9 mouse cellular contexts compared by ENCODE assay signal in genomic region chr3:87935776-87936175, GRCm38 (mm10). TPM values are rescaled to one million over a fixed set of nuclear protein-coding genes. Genes with fewer than 3 reads are reported as not detected.
DNase-seq lines count a peak whose midpoint lies in the region; ATAC-seq and TF ChIP-seq lines count a peak whose summit lies in the region.
"Had no signal": no experiment of that assay in that cellular context is flagged by ENCODE, and none has a peak within 500 bp of the region (broad histone marks: within the 10 kb centered on the region; RNA-seq: fewer than 3 reads in every experiment).

No protein-coding gene starts in this region.

- 0 out of 2 replicates have a peak overlapping the region, but pooled peaks have one; percentile 10 for H3K9ac ChIP-seq in kidney, embryonic 16.5 days (replicated peaks; ENCODE audit: low read length)
- no peak overlapping the region for H3K9ac ChIP-seq in liver, embryonic 13.5 days
- H3K9ac ChIP-seq in neural tube, embryonic 13.5 days: peak overlapping the region; percentile 45; the same call in 1 of the 2 replicates
- no peak overlapping the region for H3K9ac ChIP-seq in stomach, postnatal 0 days (ENCODE audit: low read length)

- ATAC-seq in kidney, embryonic 16.5 days (ENCODE audit: low FRiP score, low TSS enrichment): peak; percentile 40
- ATAC-seq in liver, embryonic 13.5 days (ENCODE audit: low read depth): no peak
- peak; percentile 42; the same call in 1 of the 2 replicates for ATAC-seq in neural tube, embryonic 13.5 days (ENCODE audit: low read depth)
- ATAC-seq in stomach, postnatal 0 days (ENCODE audit: low FRiP score, low TSS enrichment): peak; percentile 24; the same call in 1 of the 2 replicates

- peak overlapping the region; percentile 31; the same call in 1 of the 2 replicates for H3K27ac ChIP-seq in embryonic facial prominence, embryonic 10.5 days (replicated peaks)
- no peak overlapping the region for H3K27ac ChIP-seq in heart, embryonic 10.5 days
- H3K27ac ChIP-seq in kidney, embryonic 16.5 days (ENCODE audit: low read length): no peak overlapping the region
- H3K27ac ChIP-seq in liver, embryonic 13.5 days: no peak overlapping the region
- no peak overlapping the region for H3K27ac ChIP-seq in neural tube, embryonic 13.5 days (replicated peaks)
- no peak overlapping the region for H3K27ac ChIP-seq in stomach, postnatal 0 days (replicated peaks)

- H3K4me3 ChIP-seq in embryonic facial prominence, embryonic 10.5 days: no peak overlapping the region
- H3K4me3 ChIP-seq in heart, embryonic 10.5 days: no peak overlapping the region
- H3K4me3 ChIP-seq in kidney, embryonic 16.5 days (ENCODE audit: low read length): no peak overlapping the region
- H3K4me3 ChIP-seq in liver, embryonic 13.5 days (replicated peaks): no peak overlapping the region
- H3K4me3 ChIP-seq in neural tube, embryonic 13.5 days: no peak overlapping the region
- H3K4me3 ChIP-seq in stomach, postnatal 0 days (ENCODE audit: low read depth, low read length): no peak overlapping the region
- H3K4me3 ChIP-seq: erythroblast, embryonic 14.5 days had no signal

- H3K27me3 ChIP-seq in embryonic facial prominence, embryonic 10.5 days (replicated peaks; ENCODE audit: low read depth, poor library complexity, severe bottlenecking): no peaks in the 10 kb centered on the region
- no peaks in the 10 kb centered on the region for H3K27me3 ChIP-seq in heart, embryonic 10.5 days (ENCODE audit: insufficient read depth, poor library complexity, severe bottlenecking)
- no peaks in the 10 kb centered on the region for H3K27me3 ChIP-seq in kidney, embryonic 16.5 days (ENCODE audit: insufficient read depth, low read length)
- no peaks in the 10 kb centered on the region for H3K27me3 ChIP-seq in liver, embryonic 13.5 days
- H3K27me3 ChIP-seq in neural tube, embryonic 13.5 days: no peaks in the 10 kb centered on the region
- no peaks in the 10 kb centered on the region for H3K27me3 ChIP-seq in stomach, postnatal 0 days (ENCODE audit: control insufficient read depth, insufficient read depth, low read length)

- H3K36me3 ChIP-seq in embryonic facial prominence, embryonic 10.5 days (replicated peaks): peaks cover 97% of the 10 kb centered on the region
- H3K36me3 ChIP-seq in heart, embryonic 10.5 days: peaks cover 88% of the 10 kb centered on the region
- peaks cover 57% of the 10 kb centered on the region for H3K36me3 ChIP-seq in kidney, embryonic 16.5 days (ENCODE audit: insufficient read depth, low read length)
- H3K36me3 ChIP-seq in liver, embryonic 13.5 days: peaks cover 92% of the 10 kb centered on the region
- H3K36me3 ChIP-seq in neural tube, embryonic 13.5 days: peaks cover 74% of the 10 kb centered on the region
- H3K36me3 ChIP-seq in stomach, postnatal 0 days (ENCODE audit: control insufficient read depth, insufficient read depth, low read length): peaks cover 8% of the 10 kb centered on the region

- TF ChIP-seq EP300 in stomach, postnatal 0 days (optimal IDR thresholded peaks at IDR 0.05): no peak

- DNase-seq in A20 (ENCODE audit: low read depth, low spot score): peak; percentile 57
- DNase-seq in adrenal gland, adult 8-10 months: peak; percentile 56
- DNase-seq in embryonic facial prominence, embryonic 10.5 days (ENCODE audit: low spot score): peak; percentile 89
- peak; percentile 87 for DNase-seq in heart, embryonic 10.5 days (ENCODE audit: low spot score)
- peak; percentile 40 for DNase-seq in liver, embryonic 13.5 days
- DNase-seq in stomach, postnatal 0 days (ENCODE audit: low spot score): peak; percentile 83

- peaks cover 29% of the 10 kb centered on the region for H3K4me1 ChIP-seq in embryonic facial prominence, embryonic 10.5 days
- peaks cover 20% of the 10 kb centered on the region for H3K4me1 ChIP-seq in heart, embryonic 10.5 days
- H3K4me1 ChIP-seq in kidney, embryonic 16.5 days (ENCODE audit: insufficient read depth, low read length): peaks cover 26% of the 10 kb centered on the region
- peaks cover 49% of the 10 kb centered on the region for H3K4me1 ChIP-seq in liver, embryonic 13.5 days (replicated peaks)
- peaks cover 48% of the 10 kb centered on the region for H3K4me1 ChIP-seq in neural tube, embryonic 13.5 days (replicated peaks)
- H3K4me1 ChIP-seq in stomach, postnatal 0 days (replicated peaks; ENCODE audit: control insufficient read depth, insufficient read depth): no peaks in the 10 kb centered on the region

- peak; percentile 98 for TF ChIP-seq CTCF in stomach, postnatal 0 days (IDR thresholded peaks at IDR 0.05; ENCODE audit: low read depth)

- H3K4me2 ChIP-seq in kidney, embryonic 16.5 days (replicated peaks; ENCODE audit: low read depth, low read length): no peak overlapping the region
- no peak overlapping the region for H3K4me2 ChIP-seq in liver, embryonic 13.5 days
- peak overlapping the region; percentile 1; the same call in 1 of the 2 replicates for H3K4me2 ChIP-seq in neural tube, embryonic 13.5 days
- H3K4me2 ChIP-seq in stomach, postnatal 0 days (replicated peaks; ENCODE audit: low read depth): no peak overlapping the region

- no peaks in the 10 kb centered on the region for H3K9me3 ChIP-seq in embryonic facial prominence, embryonic 10.5 days
- no peaks in the 10 kb centered on the region for H3K9me3 ChIP-seq in heart, embryonic 10.5 days
- H3K9me3 ChIP-seq in kidney, embryonic 16.5 days (ENCODE audit: low read length): no peaks in the 10 kb centered on the region
- H3K9me3 ChIP-seq in liver, embryonic 13.5 days (replicated peaks): no peaks in the 10 kb centered on the region
- H3K9me3 ChIP-seq in neural tube, embryonic 13.5 days: no peaks in the 10 kb centered on the region
- no peaks in the 10 kb centered on the region for H3K9me3 ChIP-seq in stomach, postnatal 0 days (ENCODE audit: control insufficient read depth, low read length)

- 97% methylated on average over 2 of the region's 2 CpGs for WGBS in embryonic facial prominence, embryonic 10.5 days
- 93% methylated on average over 2 of the region's 2 CpGs for WGBS in heart, embryonic 10.5 days
- WGBS in kidney, embryonic 16.5 days: 98% methylated on average over 2 of the region's 2 CpGs
- WGBS in liver, embryonic 13.5 days (ENCODE audit: insufficient replicate concordance): 93% methylated on average over 2 of the region's 2 CpGs
- 92% methylated on average over 2 of the region's 2 CpGs for WGBS in neural tube, embryonic 13.5 days
- 98% methylated on average over 2 of the region's 2 CpGs for WGBS in stomach, postnatal 0 days

RNA-seq across cellular contexts. Expression of gene Rrnad1, which starts 5.3 kb away (rescaled TPM):
- total RNA-seq in adrenal gland, adult 8-10 months (2022): 10 to 100 TPM; 18.6 to 27.6 (median 21.9) TPM
- 20.6 and 21.5 TPM in 2 replicates for polyA plus RNA-seq in embryonic facial prominence, embryonic 10.5 days (2016; fragmentation: Nextera tagmentation; extraction: Ambion mirVana)
- 16.8 and 21.0 TPM in 2 replicates for polyA plus RNA-seq in heart, embryonic 10.5 days (2016; fragmentation: Nextera tagmentation; extraction: Ambion mirVana)
- polyA plus RNA-seq in kidney, embryonic 16.5 days (2015; fragmentation: Nextera tagmentation; extraction: Ambion mirVana): 19.9 and 22.7 TPM in 2 replicates
- polyA plus RNA-seq in liver, embryonic 13.5 days (2015; fragmentation: Nextera tagmentation; extraction: Ambion mirVana): 6.1 and 6.6 TPM in 2 replicates
- 20.1 and 22.2 TPM in 2 replicates for polyA plus RNA-seq in neural tube, embryonic 13.5 days (2015; fragmentation: Nextera tagmentation; extraction: Ambion mirVana)
- polyA plus RNA-seq in stomach, postnatal 0 days (2015; fragmentation: Nextera tagmentation; extraction: Ambion mirVana): 7.1 and 7.6 TPM in 2 replicates

RNA-seq across cellular contexts. Expression of gene Isg20l2, which starts 5.7 kb away (rescaled TPM):
- total RNA-seq in adrenal gland, adult 8-10 months (2022): 10 to 100 TPM; 17.9 to 20.0 (median 19.5) TPM
- 78.0 and 81.3 TPM in 2 replicates for polyA plus RNA-seq in embryonic facial prominence, embryonic 10.5 days (2016; fragmentation: Nextera tagmentation; extraction: Ambion mirVana)
- 39.6 and 55.1 TPM in 2 replicates for polyA plus RNA-seq in heart, embryonic 10.5 days (2016; fragmentation: Nextera tagmentation; extraction: Ambion mirVana)
- 60.2 and 68.7 TPM in 2 replicates for polyA plus RNA-seq in kidney, embryonic 16.5 days (2015; fragmentation: Nextera tagmentation; extraction: Ambion mirVana)
- polyA plus RNA-seq in liver, embryonic 13.5 days (2015; fragmentation: Nextera tagmentation; extraction: Ambion mirVana): 31.1 and 38.3 TPM in 2 replicates
- polyA plus RNA-seq in neural tube, embryonic 13.5 days (2015; fragmentation: Nextera tagmentation; extraction: Ambion mirVana): 36.2 and 41.4 TPM in 2 replicates
- 20.2 and 21.5 TPM in 2 replicates for polyA plus RNA-seq in stomach, postnatal 0 days (2015; fragmentation: Nextera tagmentation; extraction: Ambion mirVana)

RNA-seq across cellular contexts. Expression of gene Crabp2, which starts 12.7 kb away (rescaled TPM):
- total RNA-seq in adrenal gland, adult 8-10 months (2022): 1 to 10 TPM in 1 of 4 experiments, under 1 TPM in 2, not detected in 1; 0.31 to 1.0 (median 0.35) TPM
- 686 and 800 TPM in 2 replicates for polyA plus RNA-seq in embryonic facial prominence, embryonic 10.5 days (2016; fragmentation: Nextera tagmentation; extraction: Ambion mirVana)
- 35.8 and 126 TPM in 2 replicates for polyA plus RNA-seq in heart, embryonic 10.5 days (2016; fragmentation: Nextera tagmentation; extraction: Ambion mirVana)
- 62.0 and 67.8 TPM in 2 replicates for polyA plus RNA-seq in kidney, embryonic 16.5 days (2015; fragmentation: Nextera tagmentation; extraction: Ambion mirVana)
- polyA plus RNA-seq in liver, embryonic 13.5 days (2015; fragmentation: Nextera tagmentation; extraction: Ambion mirVana): 2.2 and 2.3 TPM in 2 replicates
- polyA plus RNA-seq in neural tube, embryonic 13.5 days (2015; fragmentation: Nextera tagmentation; extraction: Ambion mirVana): 193 and 205 TPM in 2 replicates
- polyA plus RNA-seq in stomach, postnatal 0 days (2015; fragmentation: Nextera tagmentation; extraction: Ambion mirVana): 40.4 and 44.3 TPM in 2 replicates
- polyA plus RNA-seq: erythroblast, embryonic 14.5 days had no signal

RNA-seq across cellular contexts. Expression of gene Mrpl24, which starts 16.5 kb away (rescaled TPM):
- 100 to 1,000 TPM; 121 to 146 (median 131) TPM for total RNA-seq in adrenal gland, adult 8-10 months (2022)
- polyA plus RNA-seq in embryonic facial prominence, embryonic 10.5 days (2016; fragmentation: Nextera tagmentation; extraction: Ambion mirVana): 78.4 and 79.3 TPM in 2 replicates
- 64.2 and 71.3 TPM in 2 replicates for polyA plus RNA-seq in heart, embryonic 10.5 days (2016; fragmentation: Nextera tagmentation; extraction: Ambion mirVana)
- polyA plus RNA-seq in kidney, embryonic 16.5 days (2015; fragmentation: Nextera tagmentation; extraction: Ambion mirVana): 76.1 and 80.1 TPM in 2 replicates
- polyA plus RNA-seq in liver, embryonic 13.5 days (2015; fragmentation: Nextera tagmentation; extraction: Ambion mirVana): 48.7 and 56.5 TPM in 2 replicates
- polyA plus RNA-seq in neural tube, embryonic 13.5 days (2015; fragmentation: Nextera tagmentation; extraction: Ambion mirVana): 69.5 and 73.0 TPM in 2 replicates
- polyA plus RNA-seq in stomach, postnatal 0 days (2015; fragmentation: Nextera tagmentation; extraction: Ambion mirVana): 61.4 and 63.4 TPM in 2 replicates

RNA-seq across cellular contexts. Expression of gene Hdgf, which starts 29.7 kb away (rescaled TPM):
- total RNA-seq in adrenal gland, adult 8-10 months (2022): 100 to 1,000 TPM; 163 to 180 (median 172) TPM
- 269 and 278 TPM in 2 replicates for polyA plus RNA-seq in embryonic facial prominence, embryonic 10.5 days (2016; fragmentation: Nextera tagmentation; extraction: Ambion mirVana)
- 182 and 248 TPM in 2 replicates for polyA plus RNA-seq in heart, embryonic 10.5 days (2016; fragmentation: Nextera tagmentation; extraction: Ambion mirVana)
- polyA plus RNA-seq in kidney, embryonic 16.5 days (2015; fragmentation: Nextera tagmentation; extraction: Ambion mirVana): 83.2 and 115 TPM in 2 replicates
- 263 and 283 TPM in 2 replicates for polyA plus RNA-seq in liver, embryonic 13.5 days (2015; fragmentation: Nextera tagmentation; extraction: Ambion mirVana)
- polyA plus RNA-seq in neural tube, embryonic 13.5 days (2015; fragmentation: Nextera tagmentation; extraction: Ambion mirVana): 186 and 218 TPM in 2 replicates
- polyA plus RNA-seq in stomach, postnatal 0 days (2015; fragmentation: Nextera tagmentation; extraction: Ambion mirVana): 165 and 168 TPM in 2 replicates

Comparison
In these comparisons a context has a peak if more than half of its experiments do, and no peak if none do; other contexts are left out.
1. H3K9ac ChIP-seq: peak in kidney, embryonic 16.5 days (single experiment) and neural tube, embryonic 13.5 days (single experiment); none in liver, embryonic 13.5 days (single experiment) and stomach, postnatal 0 days (single experiment).
2. RNA of gene Crabp2, which starts 12.7 kb away (polyA plus RNA-seq): 686 to 800 TPM in embryonic facial prominence, embryonic 10.5 days, 193 to 205 TPM in neural tube, embryonic 13.5 days, 35.8 to 126 TPM in heart, embryonic 10.5 days, 62.0 to 67.8 TPM in kidney, embryonic 16.5 days and 40.4 to 44.3 TPM in stomach, postnatal 0 days; 2.2 to 2.3 TPM in liver, embryonic 13.5 days; every median in the first group is over 10 times any median in the second.
3. Peak in every context shown above with its lines, with median percentiles within 50 percentile points of each other: DNase-seq.